Mouse (Mus musculus): ENCODE data around the gene Plod1.

The Plod1 gene

DNA sequence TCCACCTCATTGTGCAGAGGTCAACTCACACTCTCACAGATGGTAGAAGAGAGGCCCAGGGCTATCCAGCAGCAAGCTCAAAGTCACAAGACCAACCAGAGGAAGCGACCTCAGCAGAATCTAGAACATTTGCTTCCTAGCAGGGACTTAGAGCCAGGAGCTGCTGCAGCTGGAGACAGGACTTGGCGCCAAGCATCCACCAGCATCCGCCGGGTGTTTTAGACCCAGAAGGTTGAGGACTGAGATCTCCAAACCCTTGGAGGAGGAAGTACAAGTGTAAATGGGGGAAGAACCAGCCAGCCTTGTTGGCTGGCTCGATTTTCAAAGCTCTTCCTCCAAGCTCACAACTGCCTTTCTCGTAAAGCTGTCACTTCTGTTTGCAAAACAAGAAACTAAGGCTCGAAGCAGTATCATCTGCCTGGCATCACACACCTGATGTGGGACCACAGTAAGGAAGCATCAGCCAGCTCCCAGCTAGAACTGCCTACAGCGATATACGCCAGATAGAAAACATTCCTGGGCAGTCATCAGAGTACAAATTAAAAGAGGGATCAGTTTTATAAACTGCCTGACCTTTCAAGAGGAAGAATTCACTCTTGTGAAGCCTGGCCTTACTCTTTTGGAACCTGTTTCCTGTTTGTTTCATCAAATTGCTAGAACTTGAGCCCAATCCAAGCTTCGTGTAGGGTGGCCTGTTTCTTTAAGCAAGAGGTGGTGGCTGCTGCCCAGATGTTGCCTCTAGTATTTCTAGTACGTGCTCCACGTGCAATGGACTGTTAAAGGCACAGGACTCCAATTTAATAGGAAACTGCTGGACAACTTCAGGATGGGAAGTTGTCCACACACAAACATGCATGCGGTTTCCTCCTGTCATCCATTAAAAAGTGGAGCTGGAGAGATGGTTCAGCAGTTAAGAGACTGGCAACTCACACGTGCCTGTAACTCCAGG is 1.9 kb upstream of the Plod1 start:
- DNase-seq (ENCODE audit: low spot score in 2 of 2) = no peak

DNA sequence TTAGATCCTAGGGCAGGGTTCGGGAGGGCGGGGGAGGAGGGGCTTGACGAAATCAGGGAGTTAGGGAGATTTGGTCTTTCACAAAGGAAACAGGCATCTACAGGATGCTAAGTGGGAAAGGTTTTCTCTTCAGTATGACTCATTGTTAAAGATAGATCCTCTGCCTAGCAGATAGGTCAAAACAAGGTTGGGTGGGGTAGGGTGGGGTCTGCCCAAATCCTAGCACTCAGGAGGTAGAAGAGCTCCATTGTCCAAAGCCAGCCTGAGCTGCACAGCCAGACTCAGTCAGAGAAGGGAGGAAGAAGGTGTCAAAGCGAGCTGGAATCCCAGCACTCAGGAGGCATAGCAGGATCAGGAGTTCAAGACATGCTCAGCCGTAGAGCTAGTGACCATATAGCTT is 919 bp upstream of the Plod1 start:
- no peak for DNase-seq (ENCODE audit: low spot score in 2 of 2)

DNA sequence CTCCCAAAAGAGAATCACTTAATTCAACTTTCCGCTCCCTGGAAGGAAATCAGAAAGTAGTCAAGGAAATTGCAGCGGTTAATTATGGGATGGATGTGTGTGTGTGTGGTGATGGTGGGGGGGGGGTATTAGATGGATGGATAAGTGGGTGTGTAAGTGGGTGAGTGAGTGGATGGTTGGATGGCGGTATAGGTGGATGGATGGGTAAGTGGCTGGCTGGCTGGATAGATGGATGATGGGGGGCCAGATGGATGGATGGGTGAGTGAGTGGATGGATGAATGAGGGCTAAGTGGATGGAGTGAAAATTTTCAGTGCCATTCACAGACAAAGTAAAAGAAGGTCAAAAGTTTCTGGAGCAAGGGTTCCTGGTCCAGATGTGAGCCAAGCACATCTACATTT is 454 bp upstream of the Plod1 start:
- DNase-seq (ENCODE audit: low spot score in 2 of 2) = no peak

DNA sequence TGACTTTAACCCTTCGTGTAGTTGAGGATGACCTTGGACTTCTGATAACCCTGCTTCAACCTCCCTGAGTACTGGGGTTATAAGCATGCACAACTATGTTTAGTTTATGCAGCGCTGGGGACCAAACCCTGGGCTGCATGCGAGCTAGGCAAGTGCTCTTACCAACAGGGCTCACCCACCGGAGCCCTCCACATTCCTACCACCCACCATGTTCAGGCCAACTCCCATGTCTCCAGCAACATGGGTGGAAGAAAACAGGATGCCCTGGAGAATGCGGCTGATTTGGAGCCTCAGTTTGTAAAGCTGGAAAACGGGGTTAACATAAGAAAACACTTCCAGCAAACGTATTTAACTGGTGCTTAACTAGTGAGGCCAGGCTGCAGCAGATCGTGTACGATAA is 663 bp downstream of the Plod1 start:
- no peak for DNase-seq (ENCODE audit: low spot score in 2 of 2)

DNA sequence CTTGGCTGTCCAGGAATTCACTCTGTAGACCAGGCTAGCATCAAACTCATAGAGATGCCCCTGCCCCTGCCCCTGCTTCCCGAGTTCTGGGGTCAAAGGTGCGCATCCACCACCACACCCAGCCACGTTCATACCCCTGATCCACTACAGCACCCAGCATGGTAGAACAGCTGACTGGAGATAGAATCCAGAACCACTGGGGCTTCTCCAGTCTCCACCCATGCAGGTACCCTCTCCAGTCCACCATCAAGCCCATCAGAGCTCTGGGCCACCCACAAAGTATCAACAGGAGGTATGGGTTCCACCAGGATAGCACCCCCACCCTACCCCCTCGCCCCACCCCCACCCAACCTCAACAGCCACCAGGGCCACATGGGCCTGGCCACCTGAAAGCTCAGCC is 2.0 kb downstream of the Plod1 start:
- DNase-seq (ENCODE audit: low spot score in 2 of 2) = no peak

DNA sequence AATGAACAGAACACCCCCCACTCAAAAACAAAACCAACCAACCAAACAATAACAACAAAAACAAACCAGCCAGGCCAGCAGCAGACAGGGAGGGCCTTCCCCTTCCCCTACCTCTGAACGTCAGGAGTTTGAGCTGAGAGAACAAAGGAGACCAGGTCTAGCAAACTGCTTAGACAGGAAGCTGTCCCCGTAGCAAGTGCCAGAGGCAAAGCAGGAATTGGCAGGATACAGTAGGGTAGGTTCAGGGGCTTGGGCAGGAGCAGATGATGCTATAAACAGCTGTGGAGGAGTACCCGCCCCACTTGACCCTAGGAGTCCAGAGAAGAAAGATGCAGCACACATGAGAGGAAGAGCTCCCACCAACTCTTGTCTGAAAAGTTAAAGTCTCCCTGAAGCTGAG is 2.4 kb downstream of the Plod1 start:
- DNase-seq (ENCODE audit: low spot score in 2 of 2) = no peak

DNA sequence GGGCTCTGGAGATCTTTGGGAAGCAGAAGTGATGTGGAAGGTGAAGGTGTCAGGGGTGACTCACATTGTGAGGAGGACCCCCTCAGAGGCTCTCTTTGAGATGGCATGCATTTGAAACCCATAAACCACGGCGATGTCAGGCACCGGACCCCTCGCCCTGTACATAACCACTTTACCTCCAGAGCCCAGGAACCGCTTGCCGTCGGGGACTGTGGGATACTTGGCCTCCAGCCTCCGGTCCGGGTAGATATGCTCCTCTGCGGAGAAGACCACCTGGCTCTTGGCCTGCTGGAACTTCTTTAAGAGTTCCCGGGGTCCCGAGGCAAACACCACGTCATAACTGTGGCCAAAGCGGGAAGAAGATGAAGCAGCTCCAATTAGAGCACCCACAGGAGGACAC is 5.6 kb downstream of the Plod1 start:
- DNase-seq (ENCODE audit: low spot score in 2 of 2) = no peak

DNA sequence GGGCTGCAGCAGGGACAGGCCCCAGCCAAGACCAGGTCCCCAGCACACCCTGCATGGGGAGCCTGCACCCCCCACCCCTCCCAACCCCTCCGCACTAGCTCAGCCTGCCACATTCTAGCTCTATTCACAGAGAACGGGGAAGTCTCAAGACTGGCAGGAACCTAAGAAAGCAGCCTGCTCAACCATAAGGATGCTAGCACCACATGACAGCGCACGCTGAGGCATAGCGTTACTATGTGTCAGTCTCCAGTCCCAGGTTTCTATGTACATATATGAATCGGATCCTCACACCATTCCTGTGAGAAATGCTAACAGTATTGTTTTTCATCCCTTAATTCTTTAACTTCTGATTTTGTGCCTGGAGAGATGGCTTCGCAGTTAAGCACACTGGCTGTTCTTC is 8.0 kb downstream of the Plod1 start:
- DNase-seq (ENCODE audit: low spot score in 2 of 2) = no peak

DNA sequence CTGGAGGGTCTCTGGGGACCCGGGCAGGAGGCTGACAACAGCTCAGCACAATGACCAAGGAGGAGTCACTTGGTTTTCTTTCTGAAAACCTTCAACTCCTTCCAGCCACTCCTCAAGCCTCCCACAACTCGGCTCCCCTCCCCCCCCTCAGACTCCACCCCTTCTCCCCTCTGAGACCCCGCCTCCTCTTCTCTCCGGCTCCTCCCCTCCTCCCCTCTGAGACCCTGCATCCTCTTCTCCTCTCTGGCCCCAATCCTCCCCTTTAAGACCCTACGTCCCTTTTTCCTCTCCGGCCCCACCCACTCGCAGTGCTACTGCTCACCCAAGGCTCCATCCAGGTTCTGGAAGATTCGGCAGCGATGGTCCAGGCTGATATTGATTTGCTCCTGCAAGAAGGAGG is 8.4 kb downstream of the Plod1 start:
- no peak for DNase-seq (ENCODE audit: low spot score in 2 of 2)

DNA sequence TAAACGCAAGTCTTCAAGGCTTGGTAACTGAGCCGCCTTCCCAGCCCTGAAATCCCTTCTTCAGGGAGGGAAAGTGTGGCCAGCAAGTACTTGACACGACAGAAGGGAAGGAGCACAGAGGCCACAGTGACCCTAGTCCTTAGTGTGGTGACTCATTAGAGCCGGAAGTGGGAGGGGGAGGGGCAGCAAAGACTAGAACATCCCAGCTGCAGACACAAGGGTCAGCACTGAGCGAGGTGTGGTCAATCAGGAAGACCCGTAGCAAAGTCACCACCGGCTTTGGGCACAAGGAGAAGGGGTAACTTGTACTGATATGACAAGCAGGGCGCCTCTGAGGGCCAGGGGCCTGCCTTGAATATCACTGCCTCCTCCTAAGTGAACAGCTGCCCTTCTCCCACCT is 8.9 kb downstream of the Plod1 start:
- no peak for DNase-seq (ENCODE audit: low spot score in 2 of 2)

DNA sequence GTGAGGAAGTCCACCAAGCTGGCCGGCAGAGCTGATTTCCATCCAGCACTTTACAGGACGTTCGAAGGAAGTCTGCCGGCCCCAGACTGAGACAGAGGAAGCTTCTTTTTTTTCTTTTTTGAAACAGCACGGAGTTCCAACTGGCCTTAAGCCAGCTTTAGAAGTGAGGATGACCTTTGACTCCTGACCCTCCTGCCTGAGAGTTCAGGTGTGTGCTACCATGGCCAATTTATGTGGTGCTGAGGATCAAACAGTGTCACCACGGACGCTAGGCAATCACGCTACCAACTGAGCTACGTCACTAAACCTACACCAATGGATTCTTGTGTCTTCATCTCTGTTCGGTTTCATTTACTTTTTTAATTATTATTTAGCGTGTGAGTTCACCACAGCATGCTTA is 14.2 kb downstream of the Plod1 start:
- no peak for DNase-seq (ENCODE audit: low spot score in 2 of 2)

DNA sequence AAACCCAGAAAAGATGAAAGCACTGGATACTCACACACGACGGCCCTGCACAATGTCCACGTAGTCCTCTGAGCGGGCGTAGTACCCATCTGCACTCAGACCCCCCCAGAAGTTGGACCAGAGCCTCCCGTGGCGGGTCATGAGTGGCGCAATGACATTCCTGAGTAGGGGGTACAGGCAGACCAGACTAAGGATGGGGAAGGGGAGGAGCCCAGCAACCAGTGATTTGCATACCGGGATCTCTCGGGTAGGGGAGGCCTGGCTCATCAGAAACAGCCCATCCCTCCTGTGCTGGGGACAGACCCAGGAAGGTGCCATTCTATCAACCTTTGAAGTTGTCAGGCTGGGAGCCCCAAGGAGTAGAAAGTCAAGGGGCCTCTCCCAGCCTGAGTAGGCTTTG is 15.6 kb downstream of the Plod1 start:
- no peak for DNase-seq (ENCODE audit: low spot score in 2 of 2)

DNA sequence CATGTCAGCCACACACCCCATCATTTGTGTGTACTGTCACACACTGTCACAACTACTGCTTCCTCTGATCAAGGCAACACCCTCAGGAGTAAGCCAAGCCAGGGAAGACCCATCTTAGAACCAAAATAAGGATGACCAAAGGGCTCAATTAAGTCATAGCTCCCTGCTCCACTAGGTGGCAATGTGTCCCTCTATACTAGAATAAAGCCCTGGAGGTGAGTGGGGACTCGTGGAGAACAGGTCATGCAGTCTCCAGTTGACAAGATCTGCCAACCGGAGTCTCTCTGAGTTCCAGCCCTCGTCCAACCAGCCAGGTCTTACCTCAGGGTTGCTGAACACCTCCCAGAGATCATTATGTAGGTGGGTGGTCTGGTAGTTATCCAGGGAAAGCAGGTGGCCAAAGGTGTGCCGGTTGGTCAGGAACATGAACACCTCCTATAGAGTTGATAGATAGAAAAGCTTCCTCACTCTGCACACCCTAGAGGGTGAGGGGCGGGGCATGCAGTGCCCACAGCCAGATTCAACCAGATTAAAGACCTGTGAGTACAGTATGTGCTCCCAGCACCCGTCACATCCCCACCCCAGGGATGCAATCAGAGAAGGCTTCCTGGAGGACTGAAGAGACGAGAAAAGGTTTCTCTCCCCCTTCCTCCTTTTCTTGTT is 18.0 kb downstream of the Plod1 start:
- DNase-seq (ENCODE audit: low spot score in 2 of 2) = no peak

DNA sequence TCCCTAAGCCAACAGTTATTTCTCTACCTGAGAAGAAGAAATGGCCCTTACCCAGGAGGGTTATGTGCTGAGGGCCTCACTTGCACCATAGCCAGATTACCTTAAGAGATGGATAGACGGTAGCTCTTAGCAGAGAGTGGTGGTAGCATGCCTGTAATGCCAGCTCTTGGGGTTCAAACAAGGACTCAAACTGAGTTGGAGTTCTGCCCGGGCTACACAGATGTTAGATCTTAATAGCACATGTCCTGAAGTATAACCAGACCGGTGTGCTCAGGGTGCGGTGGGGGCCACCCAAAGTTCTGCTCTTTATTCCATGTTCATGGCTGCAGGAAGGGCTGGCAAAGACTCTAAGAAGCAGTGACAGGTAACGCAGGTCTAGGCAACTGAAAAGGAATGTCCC is 27.1 kb downstream of the Plod1 start:
- DNase-seq (ENCODE audit: low spot score in 2 of 2) = no peak

DNA sequence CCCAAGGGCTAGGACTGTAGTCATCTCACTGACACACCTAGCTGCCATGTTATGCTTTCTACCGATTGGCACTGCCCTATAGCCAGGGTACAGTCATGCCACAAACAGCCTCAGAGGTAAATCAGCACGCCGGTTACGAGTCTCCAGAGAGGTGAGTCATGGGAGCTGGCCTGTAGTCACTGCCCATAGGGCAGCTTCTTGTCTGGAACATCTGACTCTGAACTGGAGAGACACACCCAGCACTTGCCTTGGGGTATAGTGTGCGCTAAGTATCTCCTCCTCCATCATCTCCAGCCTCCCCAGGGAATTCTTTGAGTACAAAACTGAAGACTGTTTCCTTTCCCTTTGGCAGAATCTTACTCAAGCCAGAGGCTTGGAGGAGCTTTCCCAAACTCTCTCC is 30.3 kb downstream of the Plod1 start:
- no peak for DNase-seq (ENCODE audit: low spot score in 2 of 2)

DNA sequence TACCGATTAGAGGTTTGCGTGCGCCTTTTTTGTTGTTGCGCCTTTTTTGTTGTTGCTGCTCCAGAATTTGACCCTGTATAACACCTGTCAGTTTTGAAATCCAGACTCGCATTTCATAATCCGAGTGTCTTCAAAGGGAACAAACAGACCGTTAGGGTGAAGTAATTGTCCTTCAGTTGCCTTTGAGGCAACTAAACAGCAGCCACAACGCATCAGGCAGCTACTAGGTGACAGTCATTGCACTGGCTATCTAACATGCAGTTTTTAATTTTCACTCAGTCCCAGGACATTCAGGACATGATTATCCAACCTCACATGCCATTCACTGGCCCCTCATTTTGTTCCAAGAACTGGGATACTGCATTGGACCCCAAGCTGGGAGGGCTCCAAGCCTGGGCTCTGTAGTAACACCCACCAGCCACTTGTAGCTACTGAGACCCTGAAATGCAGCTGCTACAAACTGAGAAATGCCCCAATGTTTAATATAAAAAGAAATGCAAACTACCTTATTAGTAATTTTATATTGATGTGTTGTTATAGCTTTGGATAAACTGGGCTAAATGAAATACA is 31.4 kb downstream of the Plod1 start:
- DNase-seq (ENCODE audit: low spot score in 2 of 2) = no peak

DNA sequence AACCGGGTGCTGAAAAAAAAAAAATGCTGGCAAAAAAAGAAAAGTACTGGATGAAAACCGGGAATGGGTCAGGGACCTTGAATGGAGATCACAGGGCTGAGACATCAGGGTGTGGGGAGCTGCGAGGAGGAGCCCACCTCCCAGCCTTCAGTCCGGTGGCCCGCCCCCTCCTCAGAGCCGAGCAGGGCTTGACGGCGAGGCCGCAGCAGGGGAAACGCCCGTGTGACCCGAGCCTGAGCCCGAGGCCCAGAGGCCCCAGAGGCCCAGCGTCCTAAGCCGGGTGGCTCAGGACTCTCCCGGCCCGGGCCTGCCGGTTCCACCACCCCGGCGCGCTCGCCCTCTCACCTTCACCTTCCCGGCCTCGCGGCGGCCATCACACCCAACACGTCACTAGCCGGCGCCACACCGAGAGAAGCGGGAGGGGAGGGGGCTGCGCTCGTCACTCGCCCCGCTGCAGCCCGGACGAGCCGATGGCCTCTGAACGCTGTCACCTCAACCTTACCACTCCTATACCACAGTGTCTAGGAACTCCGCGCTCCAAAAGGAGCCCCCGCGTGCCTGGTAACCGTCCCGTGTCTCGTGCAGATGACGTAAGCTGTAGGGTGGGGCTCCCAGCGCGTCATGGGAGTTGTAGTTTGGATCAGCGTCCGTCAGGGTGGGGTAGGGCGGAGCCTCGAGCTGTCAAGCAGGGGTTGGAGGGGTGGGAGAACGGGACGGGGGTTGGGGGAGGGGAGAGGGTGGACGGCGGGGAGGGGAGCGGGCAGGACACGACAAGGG is 32.1 kb downstream of the Plod1 start, which contains the start of gene Mfn2:
TSS of gene Mfn2 (minus strand) at position 392 of the 777 bp plus-strand sequence.
- DNase-seq (ENCODE audit: low spot score in 2 of 2) = peak; percentile 84 to 86

DNA sequence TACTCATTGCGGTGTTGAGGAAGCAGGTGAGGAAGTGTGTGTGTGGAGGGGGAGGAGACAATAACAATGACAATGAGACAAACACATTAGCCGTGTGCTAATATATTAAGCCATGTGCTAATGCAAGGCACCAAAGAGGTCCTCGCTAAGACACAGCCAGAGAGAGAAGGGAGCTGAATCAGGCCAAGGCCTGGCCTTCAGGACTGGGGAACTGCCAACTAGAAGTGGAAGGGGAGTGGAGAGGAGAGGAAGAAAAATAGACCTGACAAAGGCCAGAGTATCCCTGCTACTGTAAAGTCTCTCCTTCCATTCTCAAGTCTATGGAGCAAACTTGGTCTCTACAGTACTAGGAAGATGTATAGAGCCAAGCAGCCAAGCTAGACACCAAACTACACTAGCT is 33.0 kb downstream of the Plod1 start:
- no peak for DNase-seq (ENCODE audit: low spot score in 2 of 2)

DNA sequence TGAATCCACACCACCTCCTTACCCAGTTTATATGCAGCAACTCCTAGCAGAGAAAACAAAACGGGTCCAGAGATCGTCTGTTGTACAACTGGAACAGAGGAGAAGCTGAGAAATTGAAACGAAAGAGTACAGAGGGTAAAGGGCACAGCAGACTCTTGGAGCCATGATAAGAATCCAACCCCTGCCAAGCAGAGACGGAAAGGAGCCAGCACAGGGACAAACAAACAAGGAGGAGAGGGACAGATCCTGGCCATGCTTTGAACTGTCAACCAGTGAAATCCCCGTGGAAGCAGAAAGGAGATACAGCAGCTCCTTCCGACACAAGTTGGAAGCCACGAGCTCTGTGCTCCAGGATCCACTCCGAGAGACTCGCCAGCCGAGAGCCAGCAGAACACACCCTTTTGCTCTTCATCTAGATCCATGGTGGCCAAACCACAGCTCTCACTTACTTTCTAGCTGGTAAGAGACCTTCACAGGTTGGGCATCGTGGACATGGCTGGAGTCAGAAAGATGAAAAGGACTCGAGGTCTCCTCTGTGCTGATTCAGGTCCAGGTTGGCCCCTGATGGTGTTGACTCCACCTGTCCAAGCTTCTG is 33.6 kb downstream of the Plod1 start:
- DNase-seq (ENCODE audit: low spot score in 2 of 2) = no peak

DNA sequence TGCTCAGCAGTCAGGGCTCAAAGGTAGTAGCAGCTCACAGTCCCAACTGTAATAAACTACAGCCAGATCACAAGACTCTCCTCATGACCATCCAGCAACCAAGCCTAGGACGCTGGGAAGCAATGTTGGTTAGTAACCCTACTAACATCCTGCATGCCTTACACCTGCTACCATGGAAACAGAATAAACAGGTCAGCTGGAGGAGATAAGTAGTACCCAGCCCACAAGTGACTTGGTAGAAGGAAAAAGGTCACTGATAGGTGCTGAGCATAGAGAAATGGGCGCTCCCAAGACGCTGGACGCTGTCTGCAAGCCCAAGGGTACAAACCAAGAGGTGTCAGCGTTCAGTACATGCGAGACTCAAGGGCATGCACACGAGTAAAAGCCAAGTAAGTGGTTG is 36.1 kb downstream of the Plod1 start:
- DNase-seq (ENCODE audit: low spot score in 2 of 2) = no peak

DNA sequence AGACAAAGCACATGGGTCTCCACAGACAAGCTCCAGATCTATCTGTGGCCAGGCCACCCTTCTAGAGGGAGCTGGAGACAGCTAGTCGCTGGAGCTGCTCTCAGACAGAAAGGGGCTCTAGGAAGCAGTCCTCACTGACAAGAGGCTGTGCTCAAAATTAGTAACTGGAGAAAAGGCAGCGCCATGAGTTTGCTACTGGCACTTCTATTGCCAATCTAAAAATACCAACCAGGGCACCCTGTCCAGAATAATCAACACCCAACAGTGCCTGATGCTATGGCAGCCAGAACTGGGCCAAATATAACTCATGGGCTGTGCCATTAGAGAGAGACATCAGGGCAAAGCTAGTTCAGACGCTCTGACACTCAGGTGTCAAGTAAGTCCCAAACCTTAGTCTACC is 39.2 kb downstream of the Plod1 start:
- no peak for DNase-seq (ENCODE audit: low spot score in 2 of 2)

DNA sequence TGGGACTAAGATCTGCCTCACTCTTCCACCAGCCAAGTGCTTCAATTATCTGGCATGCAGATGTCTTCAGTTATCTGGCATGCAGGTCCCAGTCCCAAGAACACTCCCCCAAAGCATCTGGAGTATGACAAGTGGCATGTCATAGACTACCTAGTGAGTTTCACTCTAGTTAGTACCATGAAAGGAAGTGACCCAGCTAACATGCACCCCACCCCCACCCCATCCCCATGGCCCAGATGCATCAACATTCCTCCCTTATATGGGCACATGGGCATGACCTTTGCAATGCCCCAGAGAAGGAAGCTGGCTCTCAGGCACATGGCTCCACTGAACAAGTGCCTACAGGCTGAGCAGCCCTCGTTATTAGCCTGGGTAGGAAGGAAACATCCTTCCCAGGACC is 40.2 kb downstream of the Plod1 start:
- no peak for DNase-seq (ENCODE audit: low spot score in 2 of 2)

All from frontal cortex, postnatal 14 days (tissue).